Mouse (Mus musculus) midbrain, embryonic 13.5 days (tissue): ENCODE measurements around the gene Atg10. TPM values are rescaled to one million over a fixed set of nuclear protein-coding genes. Genes with fewer than 3 reads are reported as not detected.
"Not testable (repeated sequence)": the region's sequence is repeated elsewhere in the genome, so short reads cannot be mapped to it uniquely, and the experiment has no call there.

Source experiments
- ATAC-seq: fragments of 200-750 bp; cut with Nextera tagmentation; 2 replicates; pipeline ENCODE4 v1.8.0; 2017; ENCODE audit warnings: mild to moderate bottlenecking, moderate TSS enrichment, moderate library complexity
- H3K27ac ChIP-seq: fragments of 300-500 bp; sonication (generic); 2 replicates; pipeline ENCODE4 v1.5.1; 2015; ENCODE audit warnings: inconsistent platforms, mild to moderate bottlenecking, moderate library complexity
- H3K27me3 ChIP-seq: fragments of 300-500 bp; sonication (generic); 2 replicates; pipeline ENCODE4 v1.6.1; 2015; ENCODE audit warnings: mild to moderate bottlenecking, inconsistent platforms
- H3K36me3 ChIP-seq: fragments of 300-500 bp; sonication (generic); 2 replicates; pipeline ENCODE4 v1.6.1; 2015; ENCODE audit warnings: mild to moderate bottlenecking, inconsistent platforms
- H3K4me1 ChIP-seq: fragments of 300-500 bp; sonication (generic); replicated peaks from 2 replicates; pipeline ENCODE4 v1.6.1; 2015; ENCODE audit warnings: inconsistent platforms
- H3K4me2 ChIP-seq: fragments of 300-500 bp; sonication (generic); replicated peaks from 2 replicates; pipeline ENCODE4 v1.6.1; 2015; ENCODE audit warnings: moderate library complexity, mild to moderate bottlenecking, inconsistent platforms
- H3K4me3 ChIP-seq: fragments of 300-500 bp; sonication (generic); replicated peaks from 2 replicates; pipeline ENCODE4 v1.5.1; 2015; ENCODE audit warnings: mild to moderate bottlenecking, inconsistent platforms
- H3K9ac ChIP-seq: fragments of 300-500 bp; sonication (generic); replicated peaks from 2 replicates; pipeline ENCODE4 v1.6.1; 2015; ENCODE audit warnings: mild to moderate bottlenecking, inconsistent platforms
- H3K9me3 ChIP-seq: fragments of 300-500 bp; sonication (generic); 2 replicates; pipeline ENCODE4 v1.6.1; 2016; ENCODE audit warnings: mild to moderate bottlenecking, inconsistent platforms
- WGBS: fragments of 180-500 bp; shearing (Covaris S2); methylation state at CpG from one replicate; pipeline ENCODE4 v1.1.7; 2015; 5-methylcytosine and 5-hydroxymethylcytosine counted together
- polyA plus RNA-seq: library from polyadenylated mRNA; unstranded; fragments of >200 nt; fragmentation: Nextera tagmentation; extraction: Ambion mirVana; gene quantifications from 2 replicates; pipeline ENCODE4 v1.2.1, GENCODE M21; 2015

Gene Atg10
- 18.3 and 19.4 TPM in 2 replicates for polyA plus RNA-seq

DNA sequence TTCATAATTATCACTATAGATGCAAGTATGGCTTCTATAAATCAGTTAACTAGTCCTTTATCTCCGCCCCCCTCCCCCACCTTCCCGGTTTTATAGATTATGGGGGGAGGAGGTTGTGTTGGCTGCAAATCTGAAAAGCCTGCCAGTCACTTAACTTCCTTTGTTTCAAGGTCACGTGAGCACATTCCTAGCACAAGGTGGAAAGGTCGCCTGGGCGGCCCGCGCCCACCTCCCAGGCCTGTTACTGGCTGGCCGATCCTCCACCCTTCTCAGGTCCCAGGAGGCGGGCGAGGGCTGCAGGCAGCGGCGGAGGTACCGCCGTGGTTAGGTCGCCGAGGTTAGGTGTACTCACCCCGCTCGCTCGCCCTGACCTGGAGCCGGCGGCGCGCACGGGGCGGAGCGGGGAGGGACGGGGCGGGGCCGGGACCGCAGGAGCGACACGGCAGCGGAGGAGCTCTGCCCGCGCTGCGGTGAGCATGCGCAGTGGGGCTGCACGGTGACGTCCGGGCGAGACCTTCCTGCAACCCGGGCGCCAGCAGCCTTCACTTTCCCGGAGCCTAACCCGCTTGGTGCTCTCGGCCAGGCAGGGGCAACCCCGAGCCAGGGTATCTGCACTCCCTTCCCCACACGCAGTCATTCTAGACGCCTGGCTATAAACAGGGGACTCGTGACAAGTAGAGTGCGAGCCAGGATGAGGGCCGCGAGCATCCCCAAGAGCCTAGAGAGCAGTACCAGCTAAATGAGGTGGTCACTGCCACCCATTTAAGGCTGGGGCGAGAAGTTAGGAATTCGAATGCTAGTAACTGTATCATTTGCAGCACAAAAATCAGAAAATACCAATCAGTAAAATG is at the start of gene Atg10:
Atg10 (minus strand) TSS at position 382 of the 851 bp plus-strand sequence.
- Histone ChIP-seq H3K27ac (peak within 1 kb of the TSS; percentile 93), H3K9me3 (no peaks in the 10 kb centered on the region), H3K4me1 (peaks cover 9% of the 10 kb centered on the region), H3K4me3 (peak within 1 kb of the TSS; percentile 66), H3K27me3 (no peaks in the 10 kb centered on the region), H3K4me2 (peak within 1 kb of the TSS; percentile 59), H3K9ac (peak within 1 kb of the TSS; percentile 73), H3K36me3 (no peaks in the 10 kb centered on the region)
- peak; percentile 99 for ATAC-seq
- WGBS = 1% methylated on average over 55 of the region's 55 CpGs

- no peak for ATAC-seq
- Histone ChIP-seq H3K36me3 (no peaks in the 10 kb centered on the region), H3K4me2 (no peak overlapping the region), H3K27ac (no peak overlapping the region), H3K9me3 (no peaks in the 10 kb centered on the region), H3K9ac (no peak overlapping the region), H3K4me3 (no peak overlapping the region), H3K27me3 (no peaks in the 10 kb centered on the region), H3K4me1 (no peaks in the 10 kb centered on the region)
- WGBS = 88% methylated on average over 3 of the region's 3 CpGs
Observed at GRCm38 (mm10) chr13:91252406-91252805, 28.6 kb upstream of the Atg10 start.

DNA sequence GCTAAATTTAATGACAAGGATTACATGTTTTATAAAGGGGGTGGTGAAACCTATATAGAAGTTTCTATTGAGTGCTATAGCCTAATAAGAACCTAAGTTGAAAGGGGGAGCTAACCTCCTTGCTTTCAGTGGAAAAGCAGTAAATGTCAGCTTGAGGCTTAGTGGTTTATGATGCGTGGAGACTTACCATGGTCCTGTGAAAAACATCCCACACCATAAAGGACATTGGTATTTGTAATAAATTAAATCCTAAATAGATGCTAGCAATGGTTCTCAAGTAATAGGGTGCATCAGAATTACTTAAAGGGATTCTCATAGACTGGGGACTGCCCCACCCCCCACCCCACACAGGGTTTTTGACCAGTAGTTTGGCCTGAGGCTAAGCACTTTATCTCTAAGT is 27.9 kb upstream of the Atg10 start:
- Histone ChIP-seq H3K9ac (no peak overlapping the region), H3K9me3 (no peaks in the 10 kb centered on the region), H3K4me3 (no peak overlapping the region), H3K4me2 (no peak overlapping the region), H3K4me1 (no peaks in the 10 kb centered on the region), H3K36me3 (no peaks in the 10 kb centered on the region), H3K27me3 (no peaks in the 10 kb centered on the region), H3K27ac (no peak overlapping the region)
- 74% methylated on average over 1 of the region's 1 CpGs for WGBS
- no peak for ATAC-seq

- 89% methylated on average over 2 of the region's 2 CpGs for WGBS
- not testable (repeated sequence) for H3K4me1 ChIP-seq, H3K27ac ChIP-seq, H3K4me2 ChIP-seq, H3K27me3 ChIP-seq, H3K4me3 ChIP-seq, H3K9me3 ChIP-seq, ATAC-seq, H3K36me3 ChIP-seq, H3K9ac ChIP-seq
Observed at GRCm38 (mm10) chr13:91250050-91250449, 26.3 kb upstream of the Atg10 start.

DNA sequence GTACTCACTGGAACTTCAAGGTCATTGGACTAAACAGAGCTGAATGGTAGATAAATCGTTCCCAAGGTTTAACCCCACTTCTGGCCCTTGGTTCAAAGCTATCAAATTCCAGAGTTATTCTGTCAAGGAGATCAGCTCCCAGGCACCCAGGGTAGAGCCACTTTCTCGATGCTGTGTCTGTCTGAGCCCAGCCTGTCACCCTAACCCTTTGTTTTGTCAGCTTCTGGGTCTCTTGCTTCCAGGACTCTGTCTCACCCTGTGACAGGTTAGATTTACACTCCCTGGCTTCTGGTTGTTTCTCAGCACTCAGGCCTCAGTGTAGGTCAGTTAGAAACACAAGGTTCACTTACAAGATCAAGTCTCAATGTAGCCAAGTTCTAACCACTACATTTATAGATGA is 22.7 kb upstream of the Atg10 start:
- H3K9me3 ChIP-seq = no peaks in the 10 kb centered on the region
- H3K36me3 ChIP-seq = no peaks in the 10 kb centered on the region
- H3K4me3 ChIP-seq = no peak overlapping the region
- ATAC-seq = no peak
- H3K4me1 ChIP-seq = no peaks in the 10 kb centered on the region
- WGBS = 68% methylated on average over 2 of the region's 2 CpGs
- H3K27ac ChIP-seq = no peak overlapping the region
- no peak overlapping the region for H3K9ac ChIP-seq
- no peaks in the 10 kb centered on the region for H3K27me3 ChIP-seq
- H3K4me2 ChIP-seq = no peak overlapping the region

- H3K4me3 ChIP-seq = no peak overlapping the region
- no peak overlapping the region for H3K4me2 ChIP-seq
- 75% methylated on average over 3 of the region's 3 CpGs for WGBS
- no peaks in the 10 kb centered on the region for H3K4me1 ChIP-seq
- H3K27me3 ChIP-seq = no peaks in the 10 kb centered on the region
- no peak overlapping the region for H3K27ac ChIP-seq
- H3K36me3 ChIP-seq = no peaks in the 10 kb centered on the region
- no peak overlapping the region for H3K9ac ChIP-seq
- no peaks in the 10 kb centered on the region for H3K9me3 ChIP-seq
- no peak for ATAC-seq
Observed at GRCm38 (mm10) chr13:91237976-91238375, 14.2 kb upstream of the Atg10 start.

DNA sequence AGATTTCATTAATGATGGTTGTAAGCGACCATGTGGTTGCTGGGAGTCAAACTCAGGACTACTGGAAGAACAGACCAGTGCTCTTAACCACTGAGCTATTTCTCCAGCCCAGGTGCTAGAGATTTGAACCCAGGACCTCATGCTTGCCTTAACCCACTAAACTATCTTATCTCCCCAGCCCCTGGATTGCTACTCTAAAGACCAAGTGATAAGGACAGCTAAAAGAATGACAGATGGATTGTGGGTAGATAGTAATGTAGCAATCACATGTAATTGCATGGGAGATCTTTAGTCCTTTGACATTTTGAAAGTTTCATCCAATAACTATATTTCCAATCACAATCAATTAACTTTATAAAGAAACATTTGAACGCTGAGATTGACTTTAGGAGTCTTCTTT is 13.1 kb upstream of the Atg10 start:
- no peak overlapping the region for H3K9ac ChIP-seq
- ATAC-seq = no peak
- H3K4me1 ChIP-seq = no peaks in the 10 kb centered on the region
- 89% methylated on average over 2 of the region's 2 CpGs for WGBS
- H3K4me2 ChIP-seq = no peak overlapping the region
- no peak overlapping the region for H3K4me3 ChIP-seq
- no peaks in the 10 kb centered on the region for H3K27me3 ChIP-seq
- no peak overlapping the region for H3K27ac ChIP-seq
- H3K9me3 ChIP-seq = no peaks in the 10 kb centered on the region
- H3K36me3 ChIP-seq = no peaks in the 10 kb centered on the region

- Histone ChIP-seq H3K4me1 (peaks cover 9% of the 10 kb centered on the region), H3K27ac (peak overlapping the region; percentile 93), H3K9ac (peak overlapping the region; percentile 73), H3K27me3 (no peaks in the 10 kb centered on the region), H3K4me2 (peak overlapping the region; percentile 59), H3K36me3 (no peaks in the 10 kb centered on the region), H3K9me3 (no peaks in the 10 kb centered on the region), H3K4me3 (peak overlapping the region; percentile 66)
- WGBS = 85% methylated on average over 2 of the region's 2 CpGs
- no peak for ATAC-seq
Observed at GRCm38 (mm10) chr13:91224438-91224814, 658 bp upstream of the Atg10 start.

DNA sequence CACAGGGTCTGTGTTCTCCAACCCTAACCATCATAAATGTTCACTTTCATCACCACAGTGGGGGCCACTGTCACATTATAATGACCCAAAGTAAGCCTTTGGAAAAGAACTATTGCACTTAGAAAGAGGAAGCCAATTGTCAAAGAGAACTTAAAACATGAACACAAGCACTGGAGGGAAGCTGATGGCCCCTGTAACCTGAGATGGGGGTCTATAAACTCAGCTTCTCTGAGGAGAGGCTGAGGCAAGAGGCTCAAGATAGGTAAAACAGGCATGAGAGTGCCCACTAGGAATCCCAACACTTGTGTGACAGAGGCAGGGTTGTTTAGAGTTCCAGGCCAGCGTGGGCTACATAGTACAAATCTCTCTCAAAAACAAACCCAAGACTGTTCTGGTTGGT is 705 bp downstream of the Atg10 start:
- no peaks in the 10 kb centered on the region for H3K27me3 ChIP-seq
- no peak for ATAC-seq
- peak overlapping the region; percentile 59 for H3K4me2 ChIP-seq
- no peaks in the 10 kb centered on the region for H3K9me3 ChIP-seq
- peaks cover 9% of the 10 kb centered on the region for H3K4me1 ChIP-seq
- peak overlapping the region; percentile 93 for H3K27ac ChIP-seq
- H3K9ac ChIP-seq = peak overlapping the region; percentile 73; the same call in 1 of the 2 replicates
- peak overlapping the region; percentile 66 for H3K4me3 ChIP-seq
- H3K36me3 ChIP-seq = no peaks in the 10 kb centered on the region
- 61% methylated on average over 1 of the region's 1 CpGs for WGBS

DNA sequence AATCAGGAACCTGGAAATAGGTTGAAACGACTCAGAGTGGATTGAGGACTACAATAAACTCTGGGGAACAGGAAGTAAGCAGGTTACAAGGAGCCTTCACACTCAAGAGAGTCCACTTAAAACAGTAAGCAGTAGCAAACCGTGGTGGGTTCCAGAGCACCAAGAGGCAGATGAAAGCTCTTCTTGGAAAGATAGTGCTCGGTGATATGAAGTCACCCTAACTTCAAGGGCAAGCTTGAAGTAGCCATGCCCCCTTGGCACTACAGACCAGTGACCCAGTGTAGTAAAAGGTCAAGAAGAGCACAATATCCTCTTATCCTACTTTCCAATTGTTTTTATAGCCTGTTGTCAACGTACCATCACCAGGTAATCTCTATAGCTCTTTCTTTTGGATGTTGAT is 2.1 kb downstream of the Atg10 start:
- Histone ChIP-seq H3K4me1 (peaks cover 9% of the 10 kb centered on the region), H3K36me3 (no peaks in the 10 kb centered on the region), H3K4me2 (no peak overlapping the region), H3K27ac (no peak overlapping the region), H3K9me3 (no peaks in the 10 kb centered on the region), H3K9ac (no peak overlapping the region), H3K27me3 (no peaks in the 10 kb centered on the region), H3K4me3 (no peak overlapping the region)
- 87% methylated on average over 4 of the region's 4 CpGs for WGBS
- no peak for ATAC-seq

GRCm38 (mm10) chr13:91217691-91218090 is 6.1 kb downstream of the Atg10 start:
- WGBS = 86% methylated on average over 2 of the region's 2 CpGs
- no peak for ATAC-seq
- no peak overlapping the region for H3K4me3 ChIP-seq

DNA sequence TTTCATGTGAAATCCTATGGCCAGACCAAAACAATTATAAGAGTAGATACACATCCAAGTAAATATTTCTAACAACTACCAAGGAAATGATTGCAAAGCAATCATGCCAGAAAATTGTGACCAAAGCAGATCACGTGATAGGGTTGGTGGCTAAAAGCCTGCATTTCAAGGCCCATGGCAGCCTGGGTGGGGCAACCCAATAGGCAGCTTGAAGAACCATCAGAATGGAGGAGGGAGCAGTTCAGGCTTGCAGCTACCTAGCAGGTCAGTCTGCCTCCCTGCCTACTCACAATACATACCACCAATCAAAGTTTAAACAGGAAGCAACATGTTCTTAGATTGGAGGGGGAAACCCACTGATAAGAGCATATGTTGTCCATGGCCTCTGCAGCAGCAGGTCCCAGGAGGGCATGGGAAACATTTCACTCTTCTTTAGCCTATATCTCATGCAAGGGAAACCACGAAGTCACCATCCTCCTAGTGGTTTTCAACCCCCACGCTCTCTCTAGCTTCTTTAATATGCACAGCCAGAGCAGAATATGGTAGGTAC is 7.0 kb downstream of the Atg10 start:
- H3K4me3 ChIP-seq = no peak overlapping the region
- WGBS = 90% methylated on average over 3 of the region's 3 CpGs
- ATAC-seq = no peak
- peaks cover 5% of the 10 kb centered on the region for H3K36me3 ChIP-seq
- no peaks in the 10 kb centered on the region for H3K9me3 ChIP-seq
- no peaks in the 10 kb centered on the region for H3K27me3 ChIP-seq
- no peaks in the 10 kb centered on the region for H3K4me1 ChIP-seq
- no peak overlapping the region for H3K27ac ChIP-seq
- H3K9ac ChIP-seq = no peak overlapping the region
- H3K4me2 ChIP-seq = no peak overlapping the region

More at GRCm38 (mm10) chr13:91217691-91218090, 6.1 kb downstream of the Atg10 start:
- Histone ChIP-seq H3K27ac (no peak overlapping the region), H3K9ac (no peak overlapping the region), H3K4me2 (no peak overlapping the region), H3K9me3 (no peaks in the 10 kb centered on the region), H3K27me3 (no peaks in the 10 kb centered on the region), H3K4me1 (no peaks in the 10 kb centered on the region), H3K36me3 (peaks cover 5% of the 10 kb centered on the region)
